Mouse (Mus musculus): ENCODE results near the gene Heyl.

DNA sequence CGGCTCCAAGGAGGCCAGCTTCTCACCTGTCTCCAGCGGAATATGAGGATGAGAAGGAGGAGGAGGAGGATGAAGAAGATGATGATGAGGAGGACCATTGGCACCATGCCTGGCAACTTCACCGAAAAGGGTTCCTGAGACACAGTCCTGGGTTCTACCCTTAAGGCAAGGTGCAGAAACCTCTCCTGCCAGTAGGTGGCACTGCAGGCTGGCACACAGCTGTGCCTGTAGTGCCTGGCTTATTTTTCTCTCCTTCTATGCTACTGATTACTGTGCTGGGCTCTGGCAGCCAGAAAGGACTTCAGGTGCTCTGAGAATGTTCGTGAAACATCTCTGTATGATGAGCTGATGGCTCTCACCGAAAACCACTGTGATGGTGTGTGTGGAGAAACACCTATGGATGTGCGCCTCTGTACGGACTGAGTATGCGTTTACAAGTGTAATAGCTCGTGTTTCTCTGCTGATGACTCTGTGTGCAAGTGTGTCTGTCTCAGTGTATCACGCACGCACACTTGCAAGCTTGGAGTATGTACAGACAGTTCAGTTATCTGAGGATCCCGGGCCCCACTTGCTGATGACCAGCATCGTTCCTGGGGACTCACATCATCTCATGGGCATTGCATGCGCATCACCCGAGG, 13.5 kb upstream of the Heyl start:
- peak; percentile 98 for TF ChIP-seq CTCF (IDR thresholded peaks at IDR 0.05; ENCODE audit: low read depth)
- no peak for TF ChIP-seq EP300 (IDR thresholded peaks at IDR 0.05; ENCODE audit: low read depth)
